Mouse (Mus musculus): Measurements from ENCODE around the gene Olfr457. TPM values are rescaled to one million over a fixed set of nuclear protein-coding genes. Genes with fewer than 3 reads are reported as not detected.
A peak's percentile ranks its signal among the peaks of the same experiment; 100 is the strongest.
"Not testable (repeated sequence)": the region's sequence is repeated elsewhere in the genome, so short reads cannot be mapped to it uniquely, and the experiment has no call there.

Olfr457 gene
- total RNA-seq (2021): not detected
- long read RNA-seq, experiment 1: 0 reads
- long read RNA-seq, experiment 2: 0 reads

GRCm38 (mm10) chr6:42476235-42476634 is at the start of gene Olfr457:
Olfr457 (minus strand) TSS chr6:42476335.
- no peak for DNase-seq
- intact Hi-C loops (cut with DNase I): no loop called here

- no peak for DNase-seq
- intact Hi-C loops (cut with DNase I): no loop called here
Observed at GRCm38 (mm10) chr6:42513461-42513860, 37.3 kb upstream of the Olfr457 start.

GRCm38 (mm10) chr6:42509311-42509710 is 33.2 kb upstream of the Olfr457 start:
- no peak for DNase-seq
- intact Hi-C loops (cut with DNase I): no loop called here

- intact Hi-C loops (cut with DNase I): no loop called here
Observed at GRCm38 (mm10) chr6:42503478-42503877, 27.3 kb upstream of the Olfr457 start.

GRCm38 (mm10) chr6:42489731-42490130 is 13.6 kb upstream of the Olfr457 start:
- intact Hi-C loops (cut with DNase I): no loop called here
- DNase-seq: no peak

More at GRCm38 (mm10) chr6:42503478-42503877, 27.3 kb upstream of the Olfr457 start:
- DNase-seq: peak in 1 of 2 experiments; percentile 16

GRCm38 (mm10) chr6:42487114-42487513 is 11.0 kb upstream of the Olfr457 start, which contains the start of gene Olfr456:
Olfr456 (minus strand) TSS chr6:42487214.
- DNase-seq: no peak
- intact Hi-C loops (cut with DNase I): no loop called here

- DNase-seq: no peak
- intact Hi-C loops (cut with DNase I): no loop called here
Observed at GRCm38 (mm10) chr6:42484633-42485032, 8.5 kb upstream of the Olfr457 start.

GRCm38 (mm10) chr6:42471298-42471697 is 4.8 kb downstream of the Olfr457 start:
- DNase-seq; intact Hi-C loops (cut with DNase I): not testable (repeated sequence)

GRCm38 (mm10) chr6:42470542-42470941 is 5.6 kb downstream of the Olfr457 start:
- intact Hi-C loops (cut with DNase I): no loop called here
- DNase-seq: no peak

- intact Hi-C loops (cut with DNase I): no loop called here
- no peak for DNase-seq
Observed at GRCm38 (mm10) chr6:42465096-42465495, 11.0 kb downstream of the Olfr457 start, which contains the start of gene Olfr458. Olfr458 (minus strand) TSS chr6:42465196.

GRCm38 (mm10) chr6:42447381-42447780 is 28.8 kb downstream of the Olfr457 start:
- no peak for DNase-seq
- intact Hi-C loops (cut with DNase I): no loop called here

- intact Hi-C loops (cut with DNase I): no loop called here
Observed at GRCm38 (mm10) chr6:42444491-42444890, 31.6 kb downstream of the Olfr457 start.

GRCm38 (mm10) chr6:42441395-42441794 is 34.7 kb downstream of the Olfr457 start:
- DNase-seq: no peak
- intact Hi-C loops (cut with DNase I): no loop called here

More at GRCm38 (mm10) chr6:42444491-42444890, 31.6 kb downstream of the Olfr457 start:
- no peak for DNase-seq

GRCm38 (mm10) chr6:42435490-42435889 is 40.6 kb downstream of the Olfr457 start:
- no peak for DNase-seq
- intact Hi-C loops (cut with DNase I): loop anchor here (10.0 kb wide), 1 partner anchor 149 kb away; no protein-coding TSS in a partner anchor

- intact Hi-C loops (cut with DNase I): loop anchor here (5.0 to 10.0 kb wide), 2 partner anchors 57 to 150 kb away; no protein-coding TSS in a partner anchor
- peak; percentile 4 to 12 for DNase-seq
Observed at GRCm38 (mm10) chr6:42434446-42434845, 41.7 kb downstream of the Olfr457 start, which contains the start of gene Tas2r126. Tas2r126 (plus strand) TSS chr6:42434535.

GRCm38 (mm10) chr6:42433554-42433953 is 42.6 kb downstream of the Olfr457 start:
- intact Hi-C loops (cut with DNase I): loop anchor here (2.0 to 10.0 kb wide), 3 partner anchors 56 to 151 kb away; partner anchors contain the start of gene Zyx
- DNase-seq: peak in 1 of 2 experiments; percentile 12

GRCm38 (mm10) chr6:42426337-42426736 is 49.8 kb downstream of the Olfr457 start:
- intact Hi-C loops (cut with DNase I): no loop called here

GRCm38 (mm10) chr6:42424472-42424871 is 51.7 kb downstream of the Olfr457 start:
- intact Hi-C loops (cut with DNase I): no loop called here
- no peak for DNase-seq

More at GRCm38 (mm10) chr6:42426337-42426736, 49.8 kb downstream of the Olfr457 start:
- DNase-seq: no peak

GRCm38 (mm10) chr6:42421439-42421838 is 54.7 kb downstream of the Olfr457 start:
- intact Hi-C loops (cut with DNase I): no loop called here
- DNase-seq: no peak

GRCm38 (mm10) chr6:42419443-42419842 is 56.7 kb downstream of the Olfr457 start:
- intact Hi-C loops (cut with DNase I): no loop called here
- no peak for DNase-seq
